Mouse (Mus musculus) gastrocnemius, adult 2 months (tissue): ENCODE measurements around the gene Suz12. TPM values are rescaled to one million over a fixed set of nuclear protein-coding genes. Genes with fewer than 3 reads are reported as not detected.

ENCODE experiments used
- DNase-seq: peaks from one replicate; pipeline ENCODE4 v3.0.0; 2022
- H3K27ac ChIP-seq: fragments of 200-600 bp; 2 replicates; pipeline ENCODE4 v1.8.1; 2022; ENCODE audit warnings: mild to moderate bottlenecking
- H3K4me3 ChIP-seq: fragments of 200-600 bp; 2 replicates; pipeline ENCODE4 v1.8.1; 2022; ENCODE audit warnings: mild to moderate bottlenecking, moderate library complexity
- CTCF ChIP-seq: fragments of 200-600 bp; IDR thresholded peaks from 2 replicates; pipeline ENCODE4 v1.8.1; 2022; ENCODE audit warnings: antibody characterized with exemption, mild to moderate bottlenecking, moderate library complexity
- intact Hi-C: fragments of 180-260 bp; cut with DNase I; formaldehyde crosslinking; loops from one replicate; pipeline ENCODE4 v1.15.1; 2025
- long read RNA-seq, 2 experiments: library from polyadenylated mRNA; stranded (forward); transcript quantifications; one replicate each; pipeline ENCODE4 v2.0.0; 2021
- total RNA-seq, 2 experiments: library from RNA; stranded (reverse); gene quantifications; 2 replicates each; pipeline ENCODE4 v1.2.3; 2021

The Suz12 gene
- total RNA-seq, result 10 to 100 TPM; 18.6 to 24.2 TPM
- long read RNA-seq, experiment 1, full-length matches to known transcripts, result 27 of 31 reads
- long read RNA-seq, experiment 1, partial matches to known transcripts, result 3 of 31 reads
- long read RNA-seq, experiment 1, other reads (novel, unspliced or antisense), result 1 of 31 reads
- long read RNA-seq, experiment 2, full-length matches to known transcripts, result 14 of 15 reads
- long read RNA-seq, experiment 2, partial matches to known transcripts, result 0 of 15 reads
- long read RNA-seq, experiment 2, other reads (novel, unspliced or antisense), result 1 of 15 reads

- intact Hi-C loops, result loop anchor here (2.0 kb wide), 1 partner anchor 30 kb away; the partner anchor contains the start of gene Utp6
- peak within 1 kb of the TSS; percentile 84 for H3K4me3 ChIP-seq
- H3K27ac ChIP-seq, result peak within 1 kb of the TSS; percentile 95
- peak; percentile 97 for DNase-seq
- no peak for TF ChIP-seq CTCF
These were observed at the start of gene Suz12 for GRCm38 (mm10) chr11:79992592-79993355. TSS of gene Suz12 (plus strand) at chr11:79993106.

- Histone ChIP-seq H3K27ac (no peak overlapping the region), H3K4me3 (no peak overlapping the region)
- no peak for DNase-seq
- intact Hi-C loops, result no loop called here
- TF ChIP-seq CTCF, result no peak
These were observed 49.8 kb upstream of the Suz12 start for GRCm38 (mm10) chr11:79943136-79943535.

GRCm38 (mm10) chr11:79943601-79944000 lies 49.3 kb upstream of the Suz12 start:
- DNase-seq, result no peak
- TF ChIP-seq CTCF, result no peak
- intact Hi-C loops, result no loop called here
- Histone ChIP-seq H3K27ac (no peak overlapping the region), H3K4me3 (no peak overlapping the region)

GRCm38 (mm10) chr11:79947265-79947664 lies 45.6 kb upstream of the Suz12 start:
- no peak for TF ChIP-seq CTCF
- intact Hi-C loops, result no loop called here
- no peak overlapping the region for H3K27ac ChIP-seq
- H3K4me3 ChIP-seq, result no peak overlapping the region
- DNase-seq, result no peak

GRCm38 (mm10) chr11:79961346-79962124 lies 31.4 kb upstream of the Suz12 start:
- DNase-seq, result no peak
- H3K4me3 ChIP-seq, result peak overlapping the region; percentile 88
- TF ChIP-seq CTCF, result no peak
- peak overlapping the region; percentile 89 for H3K27ac ChIP-seq
- intact Hi-C loops, result loop anchor here (2.0 to 10.0 kb wide), 3 partner anchors 31 to 337 kb away; partner anchors contain the start of gene Suz12

- peak; percentile 99 for DNase-seq
- Histone ChIP-seq H3K27ac (peak within 1 kb of the TSS; percentile 89), H3K4me3 (peak within 1 kb of the TSS; percentile 88)
- TF ChIP-seq CTCF, result peak; percentile 78
- intact Hi-C loops, result loop anchor here (2.0 to 10.0 kb wide), 3 partner anchors 30 to 338 kb away; partner anchors contain the start of gene Suz12
These were observed 30.6 kb upstream of the Suz12 start, which contains the start of gene Utp6 for GRCm38 (mm10) chr11:79962125-79962876. TSS of gene Utp6 (minus strand) at chr11:79962390.

GRCm38 (mm10) chr11:79962877-79963183 lies 30.1 kb upstream of the Suz12 start:
- DNase-seq, result no peak
- peak overlapping the region; percentile 88 for H3K4me3 ChIP-seq
- intact Hi-C loops, result loop anchor here (2.0 to 10.0 kb wide), 3 partner anchors 30 to 338 kb away; partner anchors contain the start of gene Suz12
- H3K27ac ChIP-seq, result peak overlapping the region; percentile 75
- no peak for TF ChIP-seq CTCF

- intact Hi-C loops, result loop anchor here (2.0 to 10.0 kb wide), 3 partner anchors 29 to 339 kb away; partner anchors contain the start of gene Suz12
- Histone ChIP-seq H3K27ac (no peak overlapping the region), H3K4me3 (peak overlapping the region; percentile 88)
- TF ChIP-seq CTCF, result no peak
- no peak for DNase-seq
These were observed 29.5 kb upstream of the Suz12 start for GRCm38 (mm10) chr11:79963212-79963974.

GRCm38 (mm10) chr11:79965896-79966295 lies 27.0 kb upstream of the Suz12 start:
- H3K27ac ChIP-seq, result no peak overlapping the region
- TF ChIP-seq CTCF, result no peak
- peak; percentile 27 for DNase-seq
- intact Hi-C loops, result loop anchor here (10.0 kb wide), 1 partner anchor 341 kb away; no protein-coding TSS in a partner anchor
- no peak overlapping the region for H3K4me3 ChIP-seq

GRCm38 (mm10) chr11:79967752-79968151 lies 25.2 kb upstream of the Suz12 start:
- TF ChIP-seq CTCF, result no peak
- intact Hi-C loops, result loop anchor here (10.0 kb wide), 1 partner anchor 343 kb away; no protein-coding TSS in a partner anchor
- Histone ChIP-seq H3K27ac (no peak overlapping the region), H3K4me3 (no peak overlapping the region)
- no peak for DNase-seq

GRCm38 (mm10) chr11:79973133-79973532 lies 19.8 kb upstream of the Suz12 start:
- H3K4me3 ChIP-seq, result peak overlapping the region; percentile 71

More at GRCm38 (mm10) chr11:79973133-79973532, 19.8 kb upstream of the Suz12 start:
- intact Hi-C loops, result no loop called here
- no peak for DNase-seq
- no peak overlapping the region for H3K27ac ChIP-seq
- TF ChIP-seq CTCF, result no peak
